Mouse (Mus musculus) cerebellum, adult 2 months (tissue): ENCODE measurements around the gene Prkag2.

ENCODE experiments used
- CTCF ChIP-seq: fragments of 200-500 bp; IDR thresholded peaks from 2 replicates; pipeline ENCODE4 v1.5.1; 2011; ENCODE audit warnings: low read depth, mild to moderate bottlenecking, control low read depth, low read length, moderate library complexity, borderline replicate concordance; ENCODE audit not compliant: insufficient read depth
- POLR2A ChIP-seq: fragments of 200-500 bp; IDR thresholded peaks from 2 replicates; pipeline ENCODE4 v1.6.1; 2011; ENCODE audit warnings: low read length, control low read depth, borderline replicate concordance; ENCODE audit not compliant: insufficient read depth

GRCm38 (mm10) chr5:25105748-25106147 lies 5.3 kb upstream of the Prkag2 start:
- TF ChIP-seq CTCF: no peak
- no peak for TF ChIP-seq POLR2A
